Mouse (Mus musculus): ENCODE measurements at regions not wholly inside any gene's neighbourhood (a gene's known extent, or its start where the extent isn't known, plus 50 kb on each side); places are given as distances from the start of the nearest gene placed in this dataset.

- no peak for ATAC-seq (replicated peaks; ENCODE audit: poor library complexity, severe bottlenecking)
These were observed 108.9 kb upstream of the Spata13 start for GRCm38 (mm10) chr14:60524869-60525268.

- peak; percentile 66 for ATAC-seq (replicated peaks; ENCODE audit: poor library complexity, severe bottlenecking)
These were observed 108.4 kb upstream of the Spata13 start for GRCm38 (mm10) chr14:60525284-60525962.

- ATAC-seq (replicated peaks; ENCODE audit: poor library complexity, severe bottlenecking), result no peak
These were observed 107.8 kb upstream of the Spata13 start for GRCm38 (mm10) chr14:60525979-60526378.

- no peak for ATAC-seq (replicated peaks; ENCODE audit: poor library complexity, severe bottlenecking)
These were observed 107.0 kb upstream of the Spata13 start for GRCm38 (mm10) chr14:60526832-60527231.

GRCm38 (mm10) chr14:60527951-60528350, 105.8 kb upstream of the Spata13 start:
- 0 out of 2 replicates have a peak, but pooled peaks have one; percentile 32 for ATAC-seq (replicated peaks; ENCODE audit: poor library complexity, severe bottlenecking)

- no peak for ATAC-seq (replicated peaks; ENCODE audit: poor library complexity, severe bottlenecking)
These were observed 105.3 kb upstream of the Spata13 start for GRCm38 (mm10) chr14:60528520-60528919.

GRCm38 (mm10) chr14:60529022-60529421, 104.8 kb upstream of the Spata13 start:
- peak; percentile 33; the same call in 1 of the 2 replicates for ATAC-seq (replicated peaks; ENCODE audit: poor library complexity, severe bottlenecking)

GRCm38 (mm10) chr14:60529646-60530347, 104.0 kb upstream of the Spata13 start:
- no peak for ATAC-seq (replicated peaks; ENCODE audit: poor library complexity, severe bottlenecking)

- peak; percentile 25; the same call in 1 of the 2 replicates for ATAC-seq (replicated peaks; ENCODE audit: poor library complexity, severe bottlenecking)
These were observed 103.5 kb upstream of the Spata13 start for GRCm38 (mm10) chr14:60530348-60530711.

GRCm38 (mm10) chr14:60530973-60531372, 102.8 kb upstream of the Spata13 start:
- ATAC-seq (replicated peaks; ENCODE audit: poor library complexity, severe bottlenecking), result no peak

- no peak for ATAC-seq (replicated peaks; ENCODE audit: poor library complexity, severe bottlenecking)
These were observed 102.0 kb upstream of the Spata13 start for GRCm38 (mm10) chr14:60531766-60532165.

GRCm38 (mm10) chr14:60533452-60534224, 100.2 kb upstream of the Spata13 start:
- no peak for ATAC-seq (replicated peaks; ENCODE audit: poor library complexity, severe bottlenecking)

GRCm38 (mm10) chr14:60539040-60539439, 94.8 kb upstream of the Spata13 start:
- ATAC-seq (replicated peaks; ENCODE audit: poor library complexity, severe bottlenecking), result no peak

- ATAC-seq (replicated peaks; ENCODE audit: poor library complexity, severe bottlenecking), result no peak
These were observed 93.7 kb upstream of the Spata13 start for GRCm38 (mm10) chr14:60540111-60540510.

- no peak for ATAC-seq (replicated peaks; ENCODE audit: poor library complexity, severe bottlenecking)
These were observed 92.2 kb upstream of the Spata13 start for GRCm38 (mm10) chr14:60541596-60541995.

GRCm38 (mm10) chr14:60544767-60545166, 89.0 kb upstream of the Spata13 start:
- no peak for ATAC-seq (replicated peaks; ENCODE audit: poor library complexity, severe bottlenecking)

GRCm38 (mm10) chr14:60554222-60554740, 79.5 kb upstream of the Spata13 start:
- ATAC-seq (replicated peaks; ENCODE audit: poor library complexity, severe bottlenecking), result no peak

- ATAC-seq (replicated peaks; ENCODE audit: poor library complexity, severe bottlenecking), result no peak
These were observed 77.3 kb upstream of the Spata13 start for GRCm38 (mm10) chr14:60556541-60556940.

- no peak for ATAC-seq (replicated peaks; ENCODE audit: poor library complexity, severe bottlenecking)
These were observed 76.8 kb upstream of the Spata13 start for GRCm38 (mm10) chr14:60557020-60557419.

- no peak for ATAC-seq (replicated peaks; ENCODE audit: poor library complexity, severe bottlenecking)
These were observed 74.4 kb upstream of the Spata13 start for GRCm38 (mm10) chr14:60559376-60559775.
